Mouse (Mus musculus) liver, embryonic 11.5 days (tissue): Measurements from ENCODE around the gene Zer1. TPM values are rescaled to one million over a fixed set of nuclear protein-coding genes. Genes with fewer than 3 reads are reported as not detected.
"Not testable (repeated sequence)": the region's sequence is repeated elsewhere in the genome, so short reads cannot be mapped to it uniquely, and the experiment has no call there.

Experiments used
- ATAC-seq: fragments of 200-750 bp; cut with Nextera tagmentation; replicated peaks from 2 replicates; pipeline ENCODE4 v1.8.0; 2017; ENCODE audit warnings: moderate number of reproducible peaks, mild to moderate bottlenecking, moderate TSS enrichment, moderate library complexity; ENCODE audit not compliant: low FRiP score
- DNase-seq: peaks from one replicate; pipeline ENCODE4 v3.0.0-alpha.2; 2017; ENCODE audit warnings: low spot score
- H3K27ac ChIP-seq: fragments of 300-500 bp; sonication (generic); 2 replicates; pipeline ENCODE4 v1.5.1; 2014; ENCODE audit warnings: mild to moderate bottlenecking, low read depth, low read length, control low read depth
- H3K27me3 ChIP-seq: fragments of 300-500 bp; sonication (generic); replicated peaks from 2 replicates; pipeline ENCODE4 v1.6.1; 2014; ENCODE audit warnings: low read length, mixed read lengths; ENCODE audit not compliant: control insufficient read depth, insufficient read depth
- H3K36me3 ChIP-seq: fragments of 300-500 bp; sonication (generic); 2 replicates; pipeline ENCODE4 v1.6.1; 2014; ENCODE audit warnings: mild to moderate bottlenecking, low read length, moderate library complexity, mixed read lengths; ENCODE audit not compliant: control insufficient read depth, insufficient read depth
- H3K4me1 ChIP-seq: fragments of 300-500 bp; sonication (generic); replicated peaks from 2 replicates; pipeline ENCODE4 v1.6.1; 2014; ENCODE audit warnings: low read length, mixed read lengths; ENCODE audit not compliant: control insufficient read depth, insufficient read depth
- H3K4me2 ChIP-seq: fragments of 300-500 bp; sonication (generic); 2 replicates; pipeline ENCODE4 v1.6.1; 2014; ENCODE audit warnings: mild to moderate bottlenecking, control low read depth, moderate library complexity
- H3K4me3 ChIP-seq: fragments of 300-500 bp; sonication (generic); 2 replicates; pipeline ENCODE4 v1.5.1; 2014; ENCODE audit warnings: low read depth, low read length, control low read depth
- H3K9ac ChIP-seq: fragments of 300-500 bp; sonication (generic); 2 replicates; pipeline ENCODE4 v1.6.1; 2014; ENCODE audit warnings: low read depth, low read length, control low read depth
- H3K9me3 ChIP-seq: fragments of 300-500 bp; sonication (generic); 2 replicates; pipeline ENCODE4 v1.6.1; 2016; ENCODE audit warnings: low read length, inconsistent platforms, mixed read lengths; ENCODE audit not compliant: control insufficient read depth
- WGBS: fragments of 180-500 bp; shearing (Covaris S2); extraction: QIAGEN DNeasy Blood & Tissue Kit; methylation state at CpG from one replicate; pipeline ENCODE4 v1.1.7; 2014; 5-methylcytosine and 5-hydroxymethylcytosine counted together
- polyA plus RNA-seq: library from polyadenylated mRNA; unstranded; fragments of >200 nt; fragmentation: Nextera tagmentation; extraction: Ambion mirVana; gene quantifications from 2 replicates; pipeline ENCODE4 v1.2.1, GENCODE M21; 2014

Zer1 gene
- polyA plus RNA-seq, 1 experiment from 2014 or later = 6.2 TPM

GRCm38 (mm10) chr2:30057223-30057904, 67.0 kb downstream of the Zer1 start, which contains the start of gene Set:
Gene Set, plus strand, starts transcription at chr2:30057378.
- H3K27me3 ChIP-seq = no peaks in the 10 kb centered on the region
- WGBS = 43% methylated on average over 12 of the region's 12 CpGs
- H3K4me1 ChIP-seq = peaks cover 15% of the 10 kb centered on the region
- no peak for DNase-seq
- no peaks in the 10 kb centered on the region for H3K36me3 ChIP-seq
- H3K4me2 ChIP-seq = no peak within 1 kb of the TSS
- H3K9me3 ChIP-seq = no peaks in the 10 kb centered on the region
- peak; percentile 62 for ATAC-seq
- no peak within 1 kb of the TSS for H3K27ac ChIP-seq
- H3K9ac ChIP-seq = no peak within 1 kb of the TSS
- no peak within 1 kb of the TSS for H3K4me3 ChIP-seq

GRCm38 (mm10) chr2:30056736-30057135, 67.6 kb downstream of the Zer1 start:
- H3K27me3 ChIP-seq = no peaks in the 10 kb centered on the region
- H3K9me3 ChIP-seq = no peaks in the 10 kb centered on the region
- H3K36me3 ChIP-seq = no peaks in the 10 kb centered on the region
- H3K4me3 ChIP-seq = no peak overlapping the region
- peaks cover 15% of the 10 kb centered on the region for H3K4me1 ChIP-seq
- no peak for ATAC-seq
- no peak for DNase-seq
- no peak overlapping the region for H3K9ac ChIP-seq
- H3K27ac ChIP-seq = no peak overlapping the region
- 80% methylated on average over 3 of the region's 3 CpGs for WGBS
- H3K4me2 ChIP-seq = no peak overlapping the region

- not testable (repeated sequence) for H3K4me1 ChIP-seq, H3K27me3 ChIP-seq, H3K4me2 ChIP-seq, H3K9me3 ChIP-seq, H3K27ac ChIP-seq, H3K4me3 ChIP-seq, ATAC-seq, H3K9ac ChIP-seq, DNase-seq, H3K36me3 ChIP-seq
- WGBS = 91% methylated on average over 3 of the region's 3 CpGs
These were observed 69.1 kb downstream of the Zer1 start for GRCm38 (mm10) chr2:30055310-30055709.

GRCm38 (mm10) chr2:30051992-30052761, 72.2 kb downstream of the Zer1 start:
- no peak overlapping the region for H3K4me3 ChIP-seq
- ATAC-seq (no peak), DNase-seq (no peak)
- no peaks in the 10 kb centered on the region for H3K9me3 ChIP-seq
- no peak overlapping the region for H3K4me2 ChIP-seq
- no peak overlapping the region for H3K9ac ChIP-seq
- H3K27me3 ChIP-seq = no peaks in the 10 kb centered on the region
- H3K27ac ChIP-seq = no peak overlapping the region
- no peaks in the 10 kb centered on the region for H3K36me3 ChIP-seq
- 45% methylated on average over 6 of the region's 6 CpGs for WGBS
- H3K4me1 ChIP-seq = peaks cover 12% of the 10 kb centered on the region

GRCm38 (mm10) chr2:30049831-30050230, 74.6 kb downstream of the Zer1 start:
- H3K27me3 ChIP-seq = no peaks in the 10 kb centered on the region
- no peak overlapping the region for H3K9ac ChIP-seq
- WGBS = 38% methylated on average over 3 of the region's 3 CpGs
- H3K27ac ChIP-seq = peak overlapping the region; percentile 84
- no peak for ATAC-seq
- no peaks in the 10 kb centered on the region for H3K9me3 ChIP-seq
- H3K4me1 ChIP-seq = peaks cover 10% of the 10 kb centered on the region; the same call in 1 of the 2 replicates
- H3K36me3 ChIP-seq = no peaks in the 10 kb centered on the region
- H3K4me2 ChIP-seq = no peak overlapping the region
- no peak for DNase-seq
- H3K4me3 ChIP-seq = no peak overlapping the region

GRCm38 (mm10) chr2:30048699-30049388, 75.5 kb downstream of the Zer1 start, which contains the start of gene Wdr34:
Gene Wdr34, minus strand, starts transcription at chr2:30048881.
- WGBS = under 1% methylated on average over 54 of the region's 54 CpGs
- H3K36me3 ChIP-seq = no peaks in the 10 kb centered on the region
- H3K4me1 ChIP-seq = peaks cover 10% of the 10 kb centered on the region; the same call in 1 of the 2 replicates
- H3K4me2 ChIP-seq = peak within 1 kb of the TSS; percentile 71
- ATAC-seq (peak; percentile 92), DNase-seq (peak; percentile 99)
- no peaks in the 10 kb centered on the region for H3K27me3 ChIP-seq
- no peaks in the 10 kb centered on the region for H3K9me3 ChIP-seq
- H3K27ac ChIP-seq = peak within 1 kb of the TSS; percentile 84
- peak within 1 kb of the TSS; percentile 63 for H3K9ac ChIP-seq
- peak within 1 kb of the TSS; percentile 66 for H3K4me3 ChIP-seq

- H3K27ac ChIP-seq = peak overlapping the region; percentile 84
- no peaks in the 10 kb centered on the region for H3K36me3 ChIP-seq
- H3K4me1 ChIP-seq = peaks cover 10% of the 10 kb centered on the region; the same call in 1 of the 2 replicates
- peak overlapping the region; percentile 66 for H3K4me3 ChIP-seq
- DNase-seq = no peak
- H3K9me3 ChIP-seq = no peaks in the 10 kb centered on the region
- H3K27me3 ChIP-seq = no peaks in the 10 kb centered on the region
- H3K4me2 ChIP-seq = peak overlapping the region; percentile 71
- 45% methylated on average over 11 of the region's 11 CpGs for WGBS
- no peak for ATAC-seq
- peak overlapping the region; percentile 63 for H3K9ac ChIP-seq
These were observed 76.3 kb downstream of the Zer1 start for GRCm38 (mm10) chr2:30048101-30048501.
